Mouse (Mus musculus) hindbrain, embryonic 13.5 days (tissue): Measurements from ENCODE around the gene Map10. TPM values are rescaled to one million over a fixed set of nuclear protein-coding genes. Genes with fewer than 3 reads are reported as not detected.

Source experiments
- ATAC-seq: fragments of 200-750 bp; cut with Nextera tagmentation; 2 replicates; pipeline ENCODE4 v1.8.0; 2017; ENCODE audit warnings: moderate TSS enrichment; ENCODE audit not compliant: low FRiP score
- H3K27ac ChIP-seq: fragments of 300-500 bp; sonication (generic); 2 replicates; pipeline ENCODE4 v1.5.1; 2015; ENCODE audit warnings: inconsistent platforms, mild to moderate bottlenecking, moderate library complexity
- H3K27me3 ChIP-seq: fragments of 300-500 bp; sonication (generic); 2 replicates; pipeline ENCODE4 v1.6.1; 2015; ENCODE audit warnings: mild to moderate bottlenecking, inconsistent platforms
- H3K36me3 ChIP-seq: fragments of 300-500 bp; sonication (generic); 2 replicates; pipeline ENCODE4 v1.6.1; 2015; ENCODE audit warnings: mild to moderate bottlenecking, inconsistent platforms
- H3K4me1 ChIP-seq: fragments of 300-500 bp; sonication (generic); replicated peaks from 2 replicates; pipeline ENCODE4 v1.6.1; 2015; ENCODE audit warnings: inconsistent platforms
- H3K4me2 ChIP-seq: fragments of 300-500 bp; sonication (generic); 2 replicates; pipeline ENCODE4 v1.6.1; 2015; ENCODE audit warnings: inconsistent platforms, mild to moderate bottlenecking, moderate library complexity
- H3K4me3 ChIP-seq: fragments of 300-500 bp; sonication (generic); 2 replicates; pipeline ENCODE4 v1.5.1; 2015; ENCODE audit warnings: mild to moderate bottlenecking, inconsistent platforms
- H3K9ac ChIP-seq: fragments of 300-500 bp; sonication (generic); 2 replicates; pipeline ENCODE4 v1.6.1; 2015; ENCODE audit warnings: mild to moderate bottlenecking, inconsistent platforms
- H3K9me3 ChIP-seq: fragments of 300-500 bp; sonication (generic); 2 replicates; pipeline ENCODE4 v1.6.1; 2016; ENCODE audit warnings: inconsistent platforms
- WGBS: fragments of 180-500 bp; shearing (Covaris S2); methylation state at CpG from one replicate; pipeline ENCODE4 v1.1.7; 2015; 5-methylcytosine and 5-hydroxymethylcytosine counted together
- polyA plus RNA-seq: library from polyadenylated mRNA; unstranded; fragments of >200 nt; fragmentation: Nextera tagmentation; extraction: Ambion mirVana; gene quantifications from 2 replicates; pipeline ENCODE4 v1.2.1, GENCODE M21; 2015

Map10 gene
- polyA plus RNA-seq, 1 experiment from 2014 or later, result 8.0 TPM

- Histone ChIP-seq H3K27me3 (no peaks in the 10 kb centered on the region), H3K9me3 (no peaks in the 10 kb centered on the region), H3K4me3 (no peak overlapping the region), H3K4me2 (no peak overlapping the region), H3K9ac (no peak overlapping the region), H3K36me3 (no peaks in the 10 kb centered on the region), H3K27ac (peak overlapping the region; percentile 19; the same call in 1 of the 2 replicates), H3K4me1 (peaks cover 25% of the 10 kb centered on the region)
- WGBS, result 29% methylated on average over 5 of the region's 5 CpGs
- ATAC-seq, result peak; percentile 89
Observed at GRCm38 (mm10) chr8:125658508-125658907, 11.1 kb upstream of the Map10 start.

GRCm38 (mm10) chr8:125658926-125659325 is 10.7 kb upstream of the Map10 start:
- H3K27me3 ChIP-seq, result no peaks in the 10 kb centered on the region
- peak; percentile 68; the same call in 1 of the 2 replicates for ATAC-seq
- no peak overlapping the region for H3K4me2 ChIP-seq
- H3K4me1 ChIP-seq, result peaks cover 25% of the 10 kb centered on the region
- H3K4me3 ChIP-seq, result no peak overlapping the region
- H3K36me3 ChIP-seq, result no peaks in the 10 kb centered on the region
- no peak overlapping the region for H3K27ac ChIP-seq
- H3K9ac ChIP-seq, result no peak overlapping the region
- 48% methylated on average over 4 of the region's 4 CpGs for WGBS
- H3K9me3 ChIP-seq, result no peaks in the 10 kb centered on the region

GRCm38 (mm10) chr8:125660397-125660796 is 9.2 kb upstream of the Map10 start:
- Histone ChIP-seq H3K4me2 (no peak overlapping the region), H3K4me3 (no peak overlapping the region), H3K4me1 (peaks cover 28% of the 10 kb centered on the region), H3K27me3 (no peaks in the 10 kb centered on the region), H3K36me3 (no peaks in the 10 kb centered on the region), H3K9ac (no peak overlapping the region), H3K27ac (no peak overlapping the region), H3K9me3 (no peaks in the 10 kb centered on the region)
- ATAC-seq, result no peak
- WGBS, result 54% methylated on average over 6 of the region's 6 CpGs

GRCm38 (mm10) chr8:125661958-125662668 is 7.5 kb upstream of the Map10 start:
- H3K4me3 ChIP-seq, result no peak overlapping the region
- no peak overlapping the region for H3K27ac ChIP-seq
- H3K27me3 ChIP-seq, result no peaks in the 10 kb centered on the region
- H3K9me3 ChIP-seq, result no peaks in the 10 kb centered on the region
- H3K9ac ChIP-seq, result no peak overlapping the region
- peaks cover 35% of the 10 kb centered on the region for H3K4me1 ChIP-seq
- no peak overlapping the region for H3K4me2 ChIP-seq
- WGBS, result 96% methylated on average over 13 of the region's 13 CpGs
- ATAC-seq, result no peak
- H3K36me3 ChIP-seq, result no peaks in the 10 kb centered on the region

GRCm38 (mm10) chr8:125662669-125663048 is 7.0 kb upstream of the Map10 start:
- H3K27me3 ChIP-seq, result no peaks in the 10 kb centered on the region
- no peaks in the 10 kb centered on the region for H3K36me3 ChIP-seq
- WGBS, result 70% methylated on average over 6 of the region's 6 CpGs
- H3K27ac ChIP-seq, result no peak overlapping the region
- H3K4me1 ChIP-seq, result peaks cover 35% of the 10 kb centered on the region
- no peak overlapping the region for H3K4me3 ChIP-seq
- H3K9ac ChIP-seq, result no peak overlapping the region
- ATAC-seq, result no peak
- H3K4me2 ChIP-seq, result no peak overlapping the region
- no peaks in the 10 kb centered on the region for H3K9me3 ChIP-seq

- H3K9me3 ChIP-seq, result peaks cover 1% of the 10 kb centered on the region; the same call in 1 of the 2 replicates
- H3K36me3 ChIP-seq, result no peaks in the 10 kb centered on the region
- ATAC-seq, result no peak
- H3K27ac ChIP-seq, result no peak overlapping the region
- peaks cover 29% of the 10 kb centered on the region for H3K4me1 ChIP-seq
- no peak overlapping the region for H3K9ac ChIP-seq
- 46% methylated on average over 8 of the region's 8 CpGs for WGBS
- no peak overlapping the region for H3K4me3 ChIP-seq
- 0 out of 2 replicates have a peak, but pooled peaks cover 2% of the 10 kb centered on the region for H3K27me3 ChIP-seq
- H3K4me2 ChIP-seq, result no peak overlapping the region
Observed at GRCm38 (mm10) chr8:125665183-125665875, 4.3 kb upstream of the Map10 start.

- WGBS, result 30% methylated on average over 2 of the region's 2 CpGs
- H3K9me3 ChIP-seq, result peaks cover 6% of the 10 kb centered on the region; the same call in 1 of the 2 replicates
- no peak overlapping the region for H3K4me2 ChIP-seq
- H3K4me1 ChIP-seq, result peaks cover 27% of the 10 kb centered on the region
- no peak overlapping the region for H3K4me3 ChIP-seq
- H3K27ac ChIP-seq, result no peak overlapping the region
- no peak overlapping the region for H3K9ac ChIP-seq
- 0 out of 2 replicates have a peak, but pooled peaks cover 2% of the 10 kb centered on the region for H3K27me3 ChIP-seq
- ATAC-seq, result no peak
- H3K36me3 ChIP-seq, result peaks cover 2% of the 10 kb centered on the region
Observed at GRCm38 (mm10) chr8:125665876-125666186, 3.8 kb upstream of the Map10 start.

GRCm38 (mm10) chr8:125666201-125666600 is 3.4 kb upstream of the Map10 start:
- H3K27ac ChIP-seq, result no peak overlapping the region
- 0 out of 2 replicates have a peak, but pooled peaks cover 2% of the 10 kb centered on the region for H3K27me3 ChIP-seq
- peaks cover 10% of the 10 kb centered on the region for H3K9me3 ChIP-seq
- H3K4me2 ChIP-seq, result no peak overlapping the region
- H3K4me1 ChIP-seq, result peaks cover 27% of the 10 kb centered on the region
- no peak overlapping the region for H3K4me3 ChIP-seq
- ATAC-seq, result no peak
- 30% methylated on average over 5 of the region's 5 CpGs for WGBS
- H3K9ac ChIP-seq, result no peak overlapping the region
- H3K36me3 ChIP-seq, result peaks cover 6% of the 10 kb centered on the region

GRCm38 (mm10) chr8:125667248-125667647 is 2.4 kb upstream of the Map10 start:
- Histone ChIP-seq H3K4me1 (peaks cover 27% of the 10 kb centered on the region), H3K9ac (no peak overlapping the region), H3K27ac (no peak overlapping the region), H3K36me3 (peaks cover 16% of the 10 kb centered on the region), H3K27me3 (0 out of 2 replicates have a peak, but pooled peaks cover 2% of the 10 kb centered on the region), H3K9me3 (peaks cover 20% of the 10 kb centered on the region), H3K4me2 (no peak overlapping the region), H3K4me3 (no peak overlapping the region)
- 81% methylated on average over 2 of the region's 2 CpGs for WGBS
- ATAC-seq, result no peak

GRCm38 (mm10) chr8:125669159-125669699 is 389 bp upstream of the Map10 start:
- 83% methylated on average over 14 of the region's 14 CpGs for WGBS
- peaks cover 21% of the 10 kb centered on the region for H3K9me3 ChIP-seq
- H3K36me3 ChIP-seq, result peaks cover 18% of the 10 kb centered on the region
- peaks cover 18% of the 10 kb centered on the region for H3K4me1 ChIP-seq
- ATAC-seq, result peak; percentile 21; the same call in 1 of the 2 replicates
- H3K9ac ChIP-seq, result 0 out of 2 replicates have a peak overlapping the region, but pooled peaks have one; percentile 30
- 0 out of 2 replicates have a peak, but pooled peaks cover 2% of the 10 kb centered on the region for H3K27me3 ChIP-seq
- H3K4me3 ChIP-seq, result peak overlapping the region; percentile 56
- peak overlapping the region; percentile 41; the same call in 1 of the 2 replicates for H3K27ac ChIP-seq
- peak overlapping the region; percentile 89 for H3K4me2 ChIP-seq

GRCm38 (mm10) chr8:125670420-125670819 is 802 bp downstream of the Map10 start:
- WGBS, result 96% methylated on average over 6 of the region's 6 CpGs
- Histone ChIP-seq H3K27ac (no peak overlapping the region), H3K9ac (no peak overlapping the region; the same call in 1 of the 2 replicates), H3K9me3 (peaks cover 21% of the 10 kb centered on the region), H3K36me3 (peaks cover 18% of the 10 kb centered on the region), H3K4me3 (peak overlapping the region; percentile 56), H3K4me2 (peak overlapping the region; percentile 89), H3K27me3 (0 out of 2 replicates have a peak, but pooled peaks cover 2% of the 10 kb centered on the region), H3K4me1 (peaks cover 15% of the 10 kb centered on the region)
- ATAC-seq, result 0 out of 2 replicates have a peak, but pooled peaks have one; percentile 30

GRCm38 (mm10) chr8:125670906-125671305 is 1.3 kb downstream of the Map10 start:
- 97% methylated on average over 9 of the region's 9 CpGs for WGBS

More at GRCm38 (mm10) chr8:125670906-125671305, 1.3 kb downstream of the Map10 start:
- Histone ChIP-seq H3K4me1 (peaks cover 13% of the 10 kb centered on the region), H3K27me3 (0 out of 2 replicates have a peak, but pooled peaks cover 2% of the 10 kb centered on the region), H3K4me3 (no peak overlapping the region), H3K27ac (no peak overlapping the region), H3K36me3 (peaks cover 18% of the 10 kb centered on the region), H3K4me2 (no peak overlapping the region), H3K9ac (no peak overlapping the region), H3K9me3 (peaks cover 21% of the 10 kb centered on the region)
- ATAC-seq, result no peak
